29 mouse cellular contexts compared by ENCODE assay signal in the genomic region with DNA sequence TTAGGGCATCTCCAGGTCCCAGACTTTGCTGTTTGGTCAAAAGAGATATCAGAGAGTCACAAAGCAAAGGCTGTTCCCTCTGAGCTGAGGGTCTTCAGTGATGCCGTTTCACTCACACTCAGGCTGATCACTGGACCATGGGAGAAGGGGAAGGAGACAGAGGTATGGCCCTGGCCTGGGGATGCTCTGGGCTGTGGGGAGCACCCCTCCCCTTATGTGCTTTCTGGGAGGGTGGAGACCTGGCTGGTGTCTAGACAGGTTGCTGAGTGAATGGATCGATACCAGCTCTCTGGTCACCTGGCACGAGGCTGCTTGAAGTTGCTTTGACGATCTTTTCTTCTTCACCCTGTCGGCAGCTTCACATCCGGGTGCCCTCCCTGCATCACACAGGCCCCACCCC.
"Had no signal": no experiment of that assay in that cellular context is flagged by ENCODE, and none has a peak within 500 bp of the region (broad histone marks: within the 10 kb centered on the region; RNA-seq: fewer than 3 reads in every experiment).

No protein-coding gene starts in this region.

- H3K4me3 ChIP-seq: left cerebral cortex, adult 2 months; limb, embryonic 12.5 days; limb, embryonic 13.5 days; limb, embryonic 15.5 days; liver, embryonic 12.5 days; liver, embryonic 13.5 days; liver, embryonic 15.5 days; lung, embryonic 15.5 days; megakaryocyte, embryonic 14.5 days; midbrain, embryonic 10.5 days; midbrain, embryonic 12.5 days; midbrain, embryonic 13.5 days; myocyte; neural tube, embryonic 12.5 days had no signal

- H3K27me3 ChIP-seq: limb, embryonic 15.5 days; liver, embryonic 12.5 days; liver, embryonic 13.5 days; liver, embryonic 15.5 days; lung, embryonic 15.5 days; midbrain, embryonic 12.5 days; midbrain, embryonic 13.5 days; neural tube, embryonic 12.5 days had no signal

- H3K9ac ChIP-seq: limb, embryonic 12.5 days; limb, embryonic 13.5 days; limb, embryonic 15.5 days; liver, embryonic 12.5 days; liver, embryonic 13.5 days; liver, embryonic 14.5 days; liver, embryonic 15.5 days; liver, postnatal 0 days; lung, embryonic 14.5 days; lung, embryonic 15.5 days; midbrain, embryonic 12.5 days; midbrain, embryonic 13.5 days; neural tube, embryonic 12.5 days had no signal

- ATAC-seq: liver, embryonic 12.5 days; liver, postnatal 0 days; lung, postnatal 0 days; midbrain, embryonic 13.5 days; midbrain, embryonic 16.5 days had no signal

- DNase-seq: left cerebral cortex, postnatal 4 days; liver; liver, embryonic 13.5 days; liver, postnatal 0 days; lung, adult 18-20 months; lung, adult 2 months; lung, embryonic 14.5 days; lung, postnatal 10 days; lung, postnatal 14 days; lung, postnatal 36 days; midbrain, embryonic 14.5 days had no signal

- H3K27ac ChIP-seq: left cerebral cortex, adult 2 months; limb, embryonic 12.5 days; limb, embryonic 13.5 days; limb, embryonic 15.5 days; liver, embryonic 12.5 days; liver, embryonic 13.5 days; liver, embryonic 14.5 days; liver, embryonic 15.5 days; lung, embryonic 15.5 days; macrophage; midbrain, embryonic 10.5 days; midbrain, embryonic 12.5 days; midbrain, embryonic 13.5 days; neural tube, embryonic 12.5 days had no signal

- H3K4me2 ChIP-seq: limb, embryonic 12.5 days; limb, embryonic 13.5 days; limb, embryonic 15.5 days; liver, embryonic 11.5 days; liver, embryonic 12.5 days; liver, embryonic 13.5 days; liver, embryonic 15.5 days; lung, embryonic 14.5 days; lung, embryonic 15.5 days; midbrain, embryonic 12.5 days; midbrain, embryonic 13.5 days; neural tube, embryonic 12.5 days had no signal

- H3K4me1 ChIP-seq: liver, embryonic 12.5 days; liver, embryonic 13.5 days; liver, embryonic 15.5 days; megakaryocyte, embryonic 14.5 days; midbrain, embryonic 12.5 days; neural tube, embryonic 12.5 days had no signal

- H3K9me3 ChIP-seq: limb, embryonic 12.5 days; limb, embryonic 13.5 days; limb, embryonic 15.5 days; liver, embryonic 12.5 days; liver, embryonic 13.5 days; liver, embryonic 15.5 days; lung, embryonic 15.5 days; megakaryocyte, embryonic 14.5 days; midbrain, embryonic 10.5 days; midbrain, embryonic 12.5 days; midbrain, embryonic 13.5 days; neural tube, embryonic 12.5 days had no signal

- H3K36me3 ChIP-seq: limb, embryonic 12.5 days; limb, embryonic 13.5 days; limb, embryonic 15.5 days; liver, embryonic 12.5 days; liver, embryonic 13.5 days; liver, embryonic 15.5 days; lung, embryonic 15.5 days; midbrain, embryonic 10.5 days; midbrain, embryonic 12.5 days; midbrain, embryonic 13.5 days; neural tube, embryonic 12.5 days had no signal
